Mouse (Mus musculus) urinary bladder, postnatal 25 days (tissue): ENCODE measurements at regions not wholly inside any gene's neighbourhood (a gene's known extent, or its start where the extent isn't known, plus 50 kb on each side); places are given as distances from the start of the nearest gene placed in this dataset.

Experiments used
- DNase-seq: peaks from one replicate; pipeline ENCODE4 v3.0.0; 2022; ENCODE audit warnings: low spot score

GRCm38 (mm10) chr2:174848981-174849681 is 88.7 kb downstream of the Edn3 start:
- DNase-seq, result no peak

- no peak for DNase-seq
Measured at GRCm38 (mm10) chr2:174850860-174851259, 90.4 kb downstream of the Edn3 start.

GRCm38 (mm10) chr2:174851525-174852330 is 91.3 kb downstream of the Edn3 start:
- peak; percentile 60 for DNase-seq

- DNase-seq, result no peak
Measured at GRCm38 (mm10) chr2:174853786-174854185, 93.4 kb downstream of the Edn3 start.

- no peak for DNase-seq
Measured at GRCm38 (mm10) chr2:174855548-174855947, 95.1 kb downstream of the Edn3 start.

GRCm38 (mm10) chr2:174856135-174856534 is 95.7 kb downstream of the Edn3 start:
- no peak for DNase-seq

- peak; percentile 35 for DNase-seq
Measured at GRCm38 (mm10) chr2:174858011-174858834, 97.8 kb downstream of the Edn3 start.

- DNase-seq, result no peak
Measured at GRCm38 (mm10) chr2:174858835-174859215, 98.4 kb downstream of the Edn3 start.

GRCm38 (mm10) chr2:174859533-174859932 is 99.1 kb downstream of the Edn3 start:
- no peak for DNase-seq

GRCm38 (mm10) chr2:174864657-174865056 is 104.2 kb downstream of the Edn3 start:
- DNase-seq, result no peak

- DNase-seq, result no peak
Measured at GRCm38 (mm10) chr2:174866546-174866945, 106.1 kb downstream of the Edn3 start.

- no peak for DNase-seq
Measured at GRCm38 (mm10) chr2:174867397-174867796, 107.0 kb downstream of the Edn3 start.

- DNase-seq, result no peak
Measured at GRCm38 (mm10) chr2:174868186-174868585, 107.8 kb downstream of the Edn3 start.

- no peak for DNase-seq
Measured at GRCm38 (mm10) chr2:174868743-174869369, 108.4 kb downstream of the Edn3 start.

- no peak for DNase-seq
Measured at GRCm38 (mm10) chr2:174870284-174870683, 109.9 kb downstream of the Edn3 start.

GRCm38 (mm10) chr2:174871225-174871624 is 110.8 kb downstream of the Edn3 start:
- no peak for DNase-seq

GRCm38 (mm10) chr2:174871844-174872243 is 111.4 kb downstream of the Edn3 start:
- no peak for DNase-seq

GRCm38 (mm10) chr2:174876886-174877285 is 116.5 kb downstream of the Edn3 start:
- no peak for DNase-seq

- DNase-seq, result no peak
Measured at GRCm38 (mm10) chr2:174878979-174879378, 118.6 kb downstream of the Edn3 start.

GRCm38 (mm10) chr2:174880659-174881058 is 120.2 kb downstream of the Edn3 start:
- DNase-seq, result no peak

- DNase-seq, result no peak
Measured at GRCm38 (mm10) chr2:174884232-174885225, 124.1 kb downstream of the Edn3 start.
